Mouse (Mus musculus) cerebellum, adult 2 months (tissue): ENCODE results near the gene Spag9.

Experiments used
- CTCF ChIP-seq: fragments of 200-500 bp; IDR thresholded peaks from 2 replicates; pipeline ENCODE4 v1.5.1; 2011; ENCODE audit warnings: low read depth, mild to moderate bottlenecking, control low read depth, low read length, moderate library complexity, borderline replicate concordance; ENCODE audit not compliant: insufficient read depth
- POLR2A ChIP-seq: fragments of 200-500 bp; IDR thresholded peaks from 2 replicates; pipeline ENCODE4 v1.6.1; 2011; ENCODE audit warnings: low read length, control low read depth, borderline replicate concordance; ENCODE audit not compliant: insufficient read depth

DNA sequence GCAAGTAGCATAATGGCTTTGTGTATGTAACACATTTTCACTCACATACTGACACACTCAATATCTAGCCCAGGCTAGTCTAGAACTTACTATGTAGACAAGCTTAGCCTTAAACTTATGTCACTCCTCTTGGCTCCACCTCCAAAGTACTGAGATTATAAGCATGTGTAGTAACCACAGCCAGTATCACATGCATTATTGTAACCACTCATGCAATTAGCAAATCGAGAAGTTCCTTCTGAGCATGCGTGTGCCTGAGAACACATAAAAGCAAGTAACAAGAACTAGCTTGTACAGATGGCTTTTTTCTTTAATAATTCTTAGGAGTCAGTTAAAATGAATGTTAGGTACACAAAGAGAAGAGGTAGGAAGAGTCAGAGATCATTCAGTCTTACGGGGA lies 11.3 kb upstream of the Spag9 start:
- TF ChIP-seq POLR2A (no peak), CTCF (no peak)
